Mouse (Mus musculus) cortical plate, adult 2 months (tissue): ENCODE results near the gene Mfsd6.

Experiments
- CTCF ChIP-seq: fragments of 200-500 bp; IDR thresholded peaks from 2 replicates; pipeline ENCODE4 v1.5.1; 2011; ENCODE audit warnings: mild to moderate bottlenecking, control low read depth, low read length; ENCODE audit not compliant: insufficient read depth; ENCODE audit errors: extremely low read depth
- POLR2A ChIP-seq: fragments of 200-500 bp; IDR thresholded peaks from 2 replicates; pipeline ENCODE4 v1.6.1; 2011; ENCODE audit warnings: mild to moderate bottlenecking, low read length, control low read depth; ENCODE audit not compliant: insufficient read depth; ENCODE audit errors: extremely low read depth

DNA sequence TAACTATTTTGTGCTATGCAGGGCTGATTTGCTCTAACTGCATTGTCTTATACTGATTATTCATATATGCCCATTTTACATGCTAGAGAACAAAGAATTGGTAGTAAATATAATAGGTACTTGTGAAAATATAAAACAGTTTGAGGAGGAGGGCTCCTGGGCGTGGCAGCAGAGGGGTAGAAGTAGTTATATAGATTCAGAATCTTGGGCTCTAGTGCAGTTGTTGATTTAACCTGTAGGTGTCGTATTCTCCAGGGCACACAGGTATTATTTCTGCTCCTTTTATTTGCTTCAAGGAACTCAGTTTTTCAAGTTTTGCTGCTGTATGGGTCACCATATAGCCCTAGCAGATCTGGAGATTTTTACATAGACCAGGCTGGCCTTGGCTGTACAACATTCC, 95.7 kb downstream of the Mfsd6 start:
- TF ChIP-seq POLR2A: no peak
- no peak for TF ChIP-seq CTCF
